Mouse (Mus musculus) layer of hippocampus, postnatal 10 days (tissue): ENCODE results near the gene Zhx3. TPM values are rescaled to one million over a fixed set of nuclear protein-coding genes. Genes with fewer than 3 reads are reported as not detected.

Experiments
- DNase-seq, 2 experiments: peaks; one replicate each; pipeline ENCODE4 v3.0.0; 2021; ENCODE audit warnings: low spot score in 2 of 2
- long read RNA-seq: library from polyadenylated mRNA; stranded (forward); transcript quantifications from one replicate; pipeline ENCODE4 v2.0.0, GENCODE M21; 2023
- total RNA-seq, 2 experiments: library from RNA; stranded (reverse); gene quantifications; 2 replicates each; pipeline ENCODE4 v1.2.3; 2021

The Zhx3 gene
- 10 to 100 TPM; 95.8 to 99.3 TPM for total RNA-seq
- long read RNA-seq, full-length matches to known transcripts = 2 of 16 reads
- long read RNA-seq, partial matches to known transcripts = 5 of 16 reads
- long read RNA-seq, other reads (novel, unspliced or antisense) = 9 of 16 reads

DNA sequence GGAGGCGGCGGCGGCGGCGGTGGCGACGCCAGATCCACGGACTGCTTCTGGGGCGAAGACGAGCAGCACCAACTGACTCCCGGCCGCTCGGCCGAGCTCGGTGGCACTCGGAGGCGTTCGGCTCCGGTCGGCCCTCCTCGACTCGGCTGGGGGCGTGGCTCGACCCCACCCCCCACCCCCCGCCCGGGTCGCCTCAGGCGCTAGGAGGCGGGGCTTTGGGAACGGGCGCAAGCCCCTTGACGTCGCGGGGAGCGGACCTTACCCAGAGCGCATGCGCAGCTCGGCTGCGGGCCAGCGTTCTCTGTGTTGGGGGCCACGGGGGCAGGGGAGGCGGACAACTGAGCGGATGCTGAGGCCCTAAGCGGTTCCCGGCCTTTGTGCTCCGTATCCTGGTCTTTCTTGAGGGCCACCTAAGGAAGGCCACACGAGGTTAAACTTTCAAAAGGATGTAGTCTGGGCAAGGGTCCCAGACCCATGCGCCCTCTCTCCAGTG lies at the start of gene Zhx3:
Gene Zhx3, minus strand, starts transcription at position 109 of the 493 bp plus-strand sequence.
- peak; percentile 88 to 95 for DNase-seq

DNA sequence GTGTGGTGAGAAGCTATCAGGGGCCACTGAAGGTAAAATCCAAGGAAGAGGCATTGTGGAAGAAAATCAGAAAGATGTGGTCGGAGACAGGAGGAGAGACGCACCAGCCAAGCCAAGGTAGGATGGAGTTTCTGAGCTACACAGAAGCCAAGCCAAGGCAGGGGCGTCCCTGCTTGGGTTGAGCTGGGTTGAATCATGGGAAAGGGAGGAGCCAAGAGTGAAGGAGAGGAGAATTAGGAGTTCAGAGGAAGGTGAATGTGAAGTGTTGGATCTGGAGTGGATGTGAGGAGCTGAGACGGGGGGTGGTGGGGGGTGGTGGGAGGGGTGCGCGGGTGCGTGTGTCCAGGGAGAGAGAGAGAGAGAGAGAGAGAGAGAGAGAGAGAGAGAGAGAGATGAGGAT lies 48.5 kb upstream of the Zhx3 start:
- DNase-seq = no peak

DNA sequence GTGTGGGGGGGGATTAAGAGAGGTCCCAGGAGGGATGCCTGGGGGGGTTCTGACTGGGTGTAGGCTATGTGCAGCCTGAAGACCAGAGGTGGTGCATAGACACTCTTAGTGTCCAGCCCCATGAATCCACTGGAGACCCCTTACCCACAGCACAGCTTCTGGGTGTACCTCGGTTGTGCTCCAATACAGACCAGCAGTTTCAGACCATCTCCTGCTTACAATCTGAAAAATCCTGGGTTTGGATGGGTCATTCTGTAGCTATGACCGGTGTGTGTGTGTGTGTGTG lies 46.1 kb upstream of the Zhx3 start:
- DNase-seq = no peak

DNA sequence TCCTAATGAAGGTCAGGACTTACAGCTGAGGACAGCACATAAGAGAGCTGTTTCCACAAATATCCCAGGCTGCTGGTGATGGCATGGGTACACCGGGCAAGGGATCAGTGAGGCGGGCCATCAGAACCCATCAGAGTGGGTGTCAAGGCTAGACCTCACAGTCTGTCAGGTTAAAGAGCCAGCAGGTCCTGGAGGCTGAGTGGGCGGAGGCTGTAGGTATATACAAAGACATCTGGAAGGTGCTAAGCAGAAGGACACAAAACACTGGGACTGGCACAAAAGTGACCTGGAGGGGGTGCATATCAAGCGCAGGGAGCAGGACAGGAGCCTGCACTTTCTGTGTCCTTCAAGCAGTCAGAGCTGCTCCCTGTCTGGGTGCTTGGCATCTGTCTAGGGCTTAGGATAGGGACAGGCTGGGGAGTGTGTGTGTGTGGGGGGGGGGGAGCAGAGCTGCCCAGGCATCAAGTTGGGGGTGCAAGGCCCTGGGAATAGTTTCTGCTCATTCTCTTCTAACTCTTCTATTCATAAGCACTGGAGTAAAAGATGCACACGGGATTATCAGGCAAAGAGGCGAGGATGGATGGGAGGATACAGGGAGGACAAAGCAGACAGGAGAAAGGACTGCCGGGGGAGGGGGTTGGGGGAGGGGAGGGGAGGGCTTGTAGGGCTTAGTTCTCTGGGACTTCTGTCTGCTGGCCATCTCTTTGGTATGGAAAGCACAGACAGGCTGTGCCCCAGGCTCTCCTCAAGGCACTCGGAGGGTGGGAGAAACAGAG lies 45.5 kb upstream of the Zhx3 start:
- no peak for DNase-seq

DNA sequence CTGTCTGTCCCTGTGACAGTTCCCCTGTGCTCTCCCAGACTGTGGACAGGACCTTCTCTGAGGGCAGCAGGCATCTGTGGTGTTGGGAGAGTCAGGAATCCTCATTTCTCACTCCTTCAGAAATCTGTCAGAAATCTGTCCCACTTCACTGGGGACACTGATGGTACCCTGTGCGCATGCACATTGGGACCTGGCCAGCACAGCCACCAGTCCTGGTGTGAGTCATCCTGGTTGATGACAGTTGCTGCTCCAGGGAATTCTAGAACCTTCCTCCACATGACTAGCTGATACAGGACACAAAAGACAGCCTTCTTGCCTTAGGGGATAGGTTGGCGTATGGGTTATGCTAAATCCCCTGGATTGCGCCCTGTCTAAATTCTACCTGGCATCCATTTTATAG lies 44.5 kb upstream of the Zhx3 start:
- DNase-seq = no peak

DNA sequence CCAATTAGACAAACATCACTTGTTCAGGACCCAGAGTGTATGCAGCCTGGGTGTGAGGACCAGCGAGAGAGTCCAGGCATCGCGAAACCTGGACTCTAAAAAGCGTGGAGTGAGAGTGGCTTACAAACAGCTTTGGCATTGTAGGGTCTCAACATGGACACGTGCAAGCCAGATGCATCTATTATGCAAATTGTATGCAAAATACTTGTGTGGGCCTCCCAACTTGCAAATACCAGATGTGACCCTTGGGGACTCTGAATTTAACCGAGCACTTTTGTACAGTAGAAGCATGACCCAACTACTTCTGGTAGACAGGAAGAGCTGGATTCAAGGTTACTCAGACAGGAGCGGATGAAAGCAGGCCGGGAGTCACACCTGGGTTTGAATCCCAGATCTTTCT lies 43.9 kb upstream of the Zhx3 start:
- no peak for DNase-seq

DNA sequence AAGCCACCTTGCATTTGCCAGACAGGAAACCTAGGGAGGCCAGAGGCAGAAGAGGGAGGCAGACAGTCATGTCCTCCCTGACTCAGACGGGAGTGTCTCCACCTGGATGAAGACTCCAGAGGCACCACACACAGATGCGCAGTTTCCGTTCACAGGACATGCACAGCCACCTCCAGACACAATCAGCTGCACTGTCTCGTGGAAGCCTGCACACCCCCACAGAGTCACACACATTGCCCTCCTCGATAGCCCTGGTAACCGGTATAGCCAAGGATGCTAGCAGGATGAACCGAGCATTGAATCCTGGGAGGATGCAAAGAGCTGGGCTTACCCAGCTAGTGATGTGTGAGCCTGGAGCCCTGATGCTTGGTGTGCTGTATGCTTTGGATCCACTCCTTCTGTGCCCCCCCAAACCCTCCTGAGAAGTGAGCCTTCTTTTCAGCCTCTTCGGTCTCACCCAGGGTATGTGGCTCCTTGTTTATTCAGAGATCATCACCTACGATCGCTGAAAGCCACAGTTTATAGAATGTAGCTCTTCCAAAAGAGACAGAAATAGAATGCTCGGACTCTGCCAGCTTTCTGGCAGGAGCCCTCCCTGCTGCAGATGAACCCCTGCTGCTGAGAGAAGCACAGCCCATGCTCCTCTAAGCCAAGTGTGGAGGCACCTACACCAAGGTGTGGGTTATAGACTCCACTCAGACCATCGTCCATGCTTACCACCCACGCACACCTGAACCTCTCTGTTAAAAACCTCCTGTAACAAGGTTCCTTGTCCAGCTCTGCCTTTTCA lies 43.2 kb upstream of the Zhx3 start:
- DNase-seq = no peak

DNA sequence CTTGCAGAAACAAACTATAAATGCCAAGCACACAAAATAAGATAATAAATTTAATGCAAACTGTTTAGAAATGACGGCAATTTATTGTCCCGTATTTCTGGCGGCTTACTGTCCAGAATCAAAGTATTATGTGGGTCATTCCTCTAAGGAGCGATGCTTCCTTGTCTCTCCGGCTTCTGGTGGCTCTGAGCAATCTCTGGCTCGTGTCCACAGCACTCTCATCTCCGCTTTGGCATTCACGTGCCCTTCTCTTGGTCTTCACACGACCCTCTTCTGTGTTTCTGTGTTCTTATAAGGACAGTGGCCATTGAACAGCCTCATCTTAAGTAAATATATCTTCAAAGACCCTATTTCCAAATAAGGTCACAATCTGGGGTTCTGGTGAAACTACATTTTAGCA lies 41.9 kb upstream of the Zhx3 start:
- no peak for DNase-seq

DNA sequence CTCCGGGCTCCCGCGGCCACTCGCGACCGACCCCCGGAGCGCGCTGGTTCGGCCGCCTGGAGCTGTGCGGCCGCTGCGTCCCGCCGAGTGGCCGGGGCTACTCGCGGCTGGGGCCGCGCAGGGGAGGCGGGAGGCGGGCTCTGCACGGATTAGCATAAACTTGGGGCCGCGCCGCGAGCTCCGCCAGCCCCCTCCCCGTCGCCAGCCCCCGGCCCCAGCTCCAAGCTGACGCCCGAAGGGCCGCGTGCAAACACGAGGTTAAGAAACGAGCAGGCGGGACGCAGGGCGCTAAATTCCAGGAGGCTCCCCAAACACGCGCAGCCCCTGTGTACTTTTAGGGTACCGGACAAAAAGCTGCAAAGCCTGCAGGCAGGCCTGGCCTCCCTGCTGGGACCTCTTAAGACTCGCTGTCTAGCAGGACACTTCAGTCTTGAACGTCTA lies 39.5 kb upstream of the Zhx3 start, which contains the start of gene Emilin3:
Gene Emilin3, minus strand, starts transcription at position 98 of the 441 bp plus-strand sequence.
- DNase-seq = peak in 1 of 2 experiments; percentile 13

DNA sequence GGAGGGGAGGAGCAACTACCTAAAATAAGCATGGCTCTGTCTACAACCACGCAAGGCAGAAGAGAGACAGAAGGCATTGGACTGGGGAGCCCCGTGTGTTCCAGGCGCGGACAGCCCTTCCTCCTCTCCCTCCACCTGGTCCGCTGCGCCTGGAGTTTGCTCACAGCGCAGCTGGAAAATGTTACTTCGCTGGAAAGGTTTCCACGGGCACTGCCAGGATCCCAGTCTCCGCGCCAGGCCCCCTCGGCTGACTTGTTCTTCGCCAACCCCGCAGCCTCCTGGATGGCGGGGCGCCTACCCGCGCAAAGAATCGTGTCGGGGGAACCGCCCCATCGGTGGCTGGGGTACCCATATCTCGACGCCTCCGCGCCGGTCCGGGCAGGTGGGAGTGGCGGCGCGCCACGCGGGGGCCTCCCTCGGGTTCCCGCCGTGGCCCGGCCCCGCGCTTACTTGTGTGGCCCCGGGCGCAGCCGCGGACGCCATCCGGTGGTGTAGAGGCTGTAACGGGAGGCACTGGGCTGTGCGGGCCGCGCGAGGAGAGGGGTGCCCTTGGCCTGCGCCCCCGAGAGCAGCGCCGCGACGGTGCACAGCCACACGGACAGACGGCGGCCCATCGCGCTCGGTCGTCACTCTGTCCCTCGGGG lies 38.9 kb upstream of the Zhx3 start:
- peak; percentile 14 to 27 for DNase-seq

DNA sequence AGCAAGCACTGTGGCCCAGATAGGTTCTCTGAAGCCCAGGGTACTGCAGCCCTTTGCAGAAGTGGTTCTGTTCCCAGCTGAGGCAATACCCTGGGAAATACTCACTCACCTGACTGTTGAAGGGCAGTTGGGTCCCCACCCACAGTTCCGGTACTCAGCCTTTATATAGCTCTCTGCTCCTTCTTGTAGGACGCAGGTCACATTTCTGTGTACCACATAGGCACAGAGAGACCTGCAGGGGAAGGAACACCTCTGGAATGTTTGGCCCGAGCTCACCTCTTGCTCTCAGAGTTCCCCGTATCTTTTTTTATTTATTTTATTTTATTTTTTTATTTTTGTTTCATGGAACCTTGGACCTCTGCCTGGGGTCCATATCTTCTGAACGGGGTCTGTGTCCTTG lies 37.8 kb upstream of the Zhx3 start:
- no peak for DNase-seq

DNA sequence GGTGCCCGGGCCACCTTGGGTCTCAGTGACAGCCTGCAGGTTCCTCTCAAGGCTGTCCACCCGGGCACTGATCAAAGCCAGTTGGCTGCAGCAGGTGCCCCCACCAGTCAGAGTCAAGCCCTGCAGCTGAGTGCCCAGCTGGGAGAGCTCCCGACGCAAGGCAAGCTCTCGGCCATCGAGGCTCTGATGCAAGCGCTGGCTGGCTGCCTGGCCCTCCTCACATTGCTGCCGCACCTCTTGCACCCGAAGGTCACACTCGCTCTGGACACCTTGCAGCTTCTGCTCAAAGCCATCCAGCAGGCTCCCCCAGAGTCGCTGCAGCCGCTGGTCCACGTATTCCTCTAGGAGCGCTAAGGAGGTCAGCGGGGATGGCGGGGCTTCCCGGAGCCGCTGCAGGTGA lies 35.8 kb upstream of the Zhx3 start:
- no peak for DNase-seq

DNA sequence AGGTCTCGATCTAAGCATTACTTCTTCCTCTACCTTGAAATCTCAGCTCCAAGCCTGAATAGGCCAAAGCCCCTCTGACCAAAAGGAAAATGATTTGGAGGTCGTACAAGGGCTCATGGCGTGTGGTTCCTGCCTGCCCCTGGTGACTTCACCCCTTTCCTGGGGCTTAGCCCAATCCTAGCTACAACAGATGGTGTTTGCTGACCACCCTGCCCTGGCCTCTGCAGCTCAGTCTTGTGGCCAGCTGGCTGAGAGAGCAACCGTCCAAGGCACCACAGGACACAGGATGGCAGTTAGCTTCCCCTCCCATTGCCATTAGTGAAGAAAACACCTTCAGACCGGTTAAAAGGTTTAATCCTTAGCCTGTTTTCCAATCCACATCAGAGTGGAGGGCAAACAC lies 33.3 kb upstream of the Zhx3 start:
- no peak for DNase-seq

DNA sequence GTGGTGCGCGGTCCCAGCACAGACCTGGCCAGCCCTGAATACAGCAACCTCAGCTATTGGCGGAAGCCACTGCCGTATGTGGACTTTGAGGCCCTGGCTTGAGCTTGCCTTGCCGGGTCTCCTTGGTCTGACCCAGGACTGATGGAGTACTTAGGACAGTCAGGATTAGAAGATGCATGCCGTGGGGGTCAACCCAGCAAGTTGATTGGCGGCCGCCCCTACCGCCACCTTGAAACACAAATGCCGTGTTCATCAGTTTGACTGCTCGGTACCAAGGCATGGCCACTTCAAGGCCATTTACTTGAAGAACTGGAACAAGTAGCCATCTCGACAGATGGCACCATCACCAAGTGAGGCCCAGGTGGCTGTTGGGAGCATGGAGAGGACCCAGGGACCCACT lies 32.5 kb upstream of the Zhx3 start:
- DNase-seq = no peak

DNA sequence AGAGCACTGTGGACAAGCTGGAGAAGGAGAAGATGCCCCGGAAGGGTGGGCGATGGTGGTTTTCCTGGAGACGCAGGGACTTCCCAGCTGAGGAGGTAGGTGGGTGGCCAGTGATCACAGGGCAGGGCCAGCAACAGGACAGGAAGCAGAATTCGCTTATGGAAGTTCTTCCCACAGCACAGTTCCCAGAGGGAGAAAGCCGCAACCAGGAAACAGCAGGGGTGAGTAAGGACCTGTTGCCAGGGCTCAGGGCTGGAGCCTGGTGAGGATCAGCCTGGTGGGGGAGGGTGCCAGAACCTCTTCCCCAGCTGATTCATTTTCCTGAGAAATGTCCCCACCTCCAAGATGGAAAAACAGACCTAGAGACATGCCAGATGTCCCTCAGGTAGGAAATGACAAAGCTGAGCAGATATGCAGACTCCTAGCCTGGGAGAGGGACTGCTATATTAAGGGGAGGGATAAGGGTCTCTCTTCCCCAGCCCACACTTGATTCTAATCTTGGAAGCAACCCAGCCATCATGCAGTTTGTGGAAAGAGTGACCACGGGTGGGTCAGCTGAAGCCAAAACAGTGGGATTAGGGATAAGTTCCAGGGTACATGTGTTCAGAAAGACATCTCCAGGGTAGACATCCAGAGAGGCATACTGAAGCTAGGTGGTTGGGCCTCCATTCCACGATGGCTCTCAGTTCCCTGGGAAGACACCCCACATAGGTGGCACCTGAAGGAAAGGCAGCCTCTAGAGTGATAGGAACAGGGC lies 29.0 kb upstream of the Zhx3 start:
- no peak for DNase-seq

DNA sequence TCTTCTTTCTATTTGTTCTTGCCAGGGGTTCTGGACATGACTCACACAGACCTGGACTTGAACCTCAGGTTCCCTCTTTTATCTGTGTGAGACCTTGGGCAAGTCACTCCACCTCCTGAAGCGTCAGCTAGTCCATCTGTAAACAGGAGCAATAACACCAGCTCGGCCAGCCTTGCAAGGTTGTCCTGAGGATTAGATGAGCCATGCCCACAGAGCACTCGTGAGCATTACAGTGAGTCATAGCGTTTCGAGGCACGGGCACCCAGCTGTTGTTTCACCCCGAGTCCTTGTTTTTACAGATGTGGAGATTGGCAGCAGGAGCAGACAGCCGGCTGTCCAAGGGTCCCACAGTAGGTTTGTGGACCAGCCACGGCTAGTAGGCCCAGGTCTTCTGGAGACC lies 18.9 kb upstream of the Zhx3 start:
- no peak for DNase-seq

DNA sequence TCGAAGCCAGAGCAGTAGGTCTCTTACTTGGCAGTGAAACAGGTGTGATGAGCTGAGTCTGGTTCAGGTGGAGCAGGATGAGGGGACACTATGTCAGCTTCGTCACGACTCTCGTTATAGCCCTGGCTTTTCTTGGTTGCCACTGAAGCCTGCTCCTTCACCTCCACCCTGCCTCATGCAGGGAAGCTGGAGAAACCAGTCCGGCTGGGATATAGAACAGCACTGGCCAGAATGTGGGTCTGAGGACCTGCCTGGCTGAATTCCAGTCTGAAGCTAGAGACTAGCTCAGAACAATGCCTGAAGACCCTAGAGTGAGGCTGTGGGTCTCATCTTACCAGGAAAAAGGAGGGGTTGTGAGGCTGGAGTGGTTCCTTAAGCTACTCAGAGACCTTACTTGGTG lies 18.2 kb upstream of the Zhx3 start:
- DNase-seq = no peak

DNA sequence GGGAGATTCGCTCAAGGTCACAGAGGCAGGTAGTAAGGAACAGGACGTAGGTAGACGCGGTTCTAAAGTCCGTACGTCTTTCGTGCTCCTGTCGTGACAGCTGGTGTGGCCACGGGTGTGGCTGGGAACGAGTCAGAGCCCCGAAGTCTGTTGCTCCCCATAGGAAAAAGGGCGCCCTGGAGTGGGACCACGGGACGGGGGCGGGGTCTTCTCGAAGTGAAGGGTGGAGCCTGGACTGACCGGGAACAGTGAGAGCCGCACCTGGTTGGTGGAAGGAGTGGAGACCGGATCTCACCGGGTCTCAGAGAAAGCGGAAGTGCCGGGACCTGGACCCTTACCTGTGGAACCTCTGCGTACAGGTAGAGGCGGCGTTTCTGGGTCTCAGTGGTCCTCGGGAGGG lies 15.1 kb upstream of the Zhx3 start:
- DNase-seq = no peak

DNA sequence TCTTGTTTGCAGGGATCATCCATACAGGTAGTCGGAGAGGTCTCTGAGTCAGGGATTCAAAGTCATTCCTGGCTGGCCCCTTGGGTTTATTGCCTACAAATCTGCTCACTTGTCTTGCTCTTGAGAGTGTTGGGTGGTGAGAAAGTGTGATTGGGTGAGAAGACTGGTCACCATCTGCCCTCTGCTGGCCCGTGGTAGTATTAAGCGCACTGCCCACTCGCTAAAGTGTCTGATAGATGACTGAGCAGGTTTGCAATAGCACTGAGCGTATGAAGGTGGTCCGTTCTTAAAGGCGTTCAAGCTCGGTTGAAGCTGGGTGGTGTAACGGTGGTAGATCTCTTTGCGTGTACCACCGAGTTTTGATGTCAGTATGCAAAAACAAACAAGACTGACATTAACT lies 14.5 kb upstream of the Zhx3 start:
- peak; percentile 85 to 88 for DNase-seq

DNA sequence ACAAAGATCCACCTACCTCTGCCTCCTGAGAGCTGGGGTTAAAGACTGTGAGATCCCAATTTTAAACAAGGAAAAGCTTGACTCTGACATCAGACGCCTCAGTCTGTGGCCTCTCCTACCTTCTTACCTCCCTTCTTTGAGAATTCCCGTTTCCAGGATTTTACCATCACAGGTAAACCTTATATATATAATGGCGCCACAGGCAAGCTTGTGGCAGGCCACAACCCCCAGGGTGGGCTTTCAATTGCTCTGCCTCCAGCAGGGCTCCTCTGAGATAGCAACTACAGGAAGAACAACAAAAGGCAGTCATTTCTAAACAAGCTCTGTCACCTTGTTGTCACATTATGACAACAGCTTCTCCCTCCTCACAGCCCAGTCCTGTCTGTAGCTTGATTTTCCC lies 13.4 kb upstream of the Zhx3 start:
- DNase-seq = no peak

DNA sequence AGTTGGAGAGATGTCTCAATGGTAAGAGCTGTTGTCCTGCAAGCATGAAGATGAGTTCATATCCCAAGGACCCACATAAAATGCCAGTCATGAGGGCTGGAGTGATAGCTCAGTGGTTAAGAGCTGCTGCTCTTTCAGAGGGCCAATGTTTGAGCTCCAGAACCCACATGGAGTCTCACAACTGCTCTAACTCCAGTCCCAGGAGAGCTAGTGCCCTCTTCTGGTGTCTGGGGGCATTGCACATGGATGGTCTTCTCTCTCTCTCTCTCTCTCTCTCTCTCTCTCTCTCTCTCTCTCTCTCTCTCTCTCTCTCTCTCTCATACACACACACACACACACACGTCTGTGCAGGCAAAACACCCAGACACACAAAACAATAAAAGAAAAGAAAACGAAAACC lies 12.0 kb upstream of the Zhx3 start:
- DNase-seq = peak in 1 of 2 experiments; percentile 47
